Mouse (Mus musculus): ENCODE results near the gene Pcnx3. TPM values are rescaled to one million over a fixed set of nuclear protein-coding genes. Genes with fewer than 3 reads are reported as not detected.
A peak's percentile ranks its signal among the peaks of the same experiment; 100 is the strongest.

The Pcnx3 gene
- polyA plus RNA-seq, 1 experiment, result 421 TPM

GRCm38 (mm10) chr19:5637069-5638047 is 51.4 kb downstream of the Pcnx3 start, which contains the start of gene Rela:
Rela (plus strand) TSS chr19:5637483.
- peak; percentile 68 for TF ChIP-seq POLR2A (IDR thresholded peaks at IDR 0.05; ENCODE audit: control insufficient read depth, extremely low read depth, insufficient read depth, low read length, poor library complexity)
- TF ChIP-seq CTCF (IDR thresholded peaks at IDR 0.05; ENCODE audit: borderline replicate concordance, control insufficient read depth, extremely low read depth, insufficient read depth, low read length, poor library complexity), result no peak
- Histone ChIP-seq H3K4me3 (ENCODE audit: control insufficient read depth, insufficient read depth, low read length) (peak within 1 kb of the TSS; percentile 94), H3K4me1 (replicated peaks; ENCODE audit: control insufficient read depth, insufficient read depth, low read length) (peaks cover 16% of the 10 kb centered on the region), H3K36me3 (ENCODE audit: control insufficient read depth, insufficient read depth, low read length) (peaks cover 27% of the 10 kb centered on the region), H3K27me3 (ENCODE audit: control insufficient read depth, insufficient read depth, low read length) (no peaks in the 10 kb centered on the region), H3K27ac (ENCODE audit: control insufficient read depth, insufficient read depth, low read length) (peak within 1 kb of the TSS; percentile 73)
- under 1% methylated on average over 94 of the region's 109 CpGs for WGBS
- DNase-seq, result peak; percentile 89

- 7% methylated on average over 12 of the region's 12 CpGs for WGBS
- peak; percentile 24 for DNase-seq
- H3K27me3 ChIP-seq (ENCODE audit: control insufficient read depth, insufficient read depth, low read length), result no peaks in the 10 kb centered on the region
- no peak for TF ChIP-seq CTCF (IDR thresholded peaks at IDR 0.05; ENCODE audit: borderline replicate concordance, control insufficient read depth, extremely low read depth, insufficient read depth, low read length, poor library complexity)
- no peak for TF ChIP-seq POLR2A (IDR thresholded peaks at IDR 0.05; ENCODE audit: control insufficient read depth, extremely low read depth, insufficient read depth, low read length, poor library complexity)
- peak overlapping the region; percentile 73 for H3K27ac ChIP-seq (ENCODE audit: control insufficient read depth, insufficient read depth, low read length)
- peak overlapping the region; percentile 94 for H3K4me3 ChIP-seq (ENCODE audit: control insufficient read depth, insufficient read depth, low read length)
- peaks cover 19% of the 10 kb centered on the region for H3K36me3 ChIP-seq (ENCODE audit: control insufficient read depth, insufficient read depth, low read length)
- H3K4me1 ChIP-seq (replicated peaks; ENCODE audit: control insufficient read depth, insufficient read depth, low read length), result peaks cover 16% of the 10 kb centered on the region
Measured at GRCm38 (mm10) chr19:5636571-5637041, 52.1 kb downstream of the Pcnx3 start.

- DNase-seq, result no peak
- Histone ChIP-seq H3K27me3 (ENCODE audit: control insufficient read depth, insufficient read depth, low read length) (no peaks in the 10 kb centered on the region), H3K4me1 (replicated peaks; ENCODE audit: control insufficient read depth, insufficient read depth, low read length) (peaks cover 16% of the 10 kb centered on the region), H3K27ac (ENCODE audit: control insufficient read depth, insufficient read depth, low read length) (no peak overlapping the region), H3K36me3 (ENCODE audit: control insufficient read depth, insufficient read depth, low read length) (peaks cover 14% of the 10 kb centered on the region), H3K4me3 (ENCODE audit: control insufficient read depth, insufficient read depth, low read length) (no peak overlapping the region)
- 55% methylated on average over 7 of the region's 7 CpGs for WGBS
- TF ChIP-seq POLR2A (IDR thresholded peaks at IDR 0.05; ENCODE audit: control insufficient read depth, extremely low read depth, insufficient read depth, low read length, poor library complexity) (no peak), CTCF (IDR thresholded peaks at IDR 0.05; ENCODE audit: borderline replicate concordance, control insufficient read depth, extremely low read depth, insufficient read depth, low read length, poor library complexity) (no peak)
Measured at GRCm38 (mm10) chr19:5636036-5636570, 52.6 kb downstream of the Pcnx3 start.

DNA sequence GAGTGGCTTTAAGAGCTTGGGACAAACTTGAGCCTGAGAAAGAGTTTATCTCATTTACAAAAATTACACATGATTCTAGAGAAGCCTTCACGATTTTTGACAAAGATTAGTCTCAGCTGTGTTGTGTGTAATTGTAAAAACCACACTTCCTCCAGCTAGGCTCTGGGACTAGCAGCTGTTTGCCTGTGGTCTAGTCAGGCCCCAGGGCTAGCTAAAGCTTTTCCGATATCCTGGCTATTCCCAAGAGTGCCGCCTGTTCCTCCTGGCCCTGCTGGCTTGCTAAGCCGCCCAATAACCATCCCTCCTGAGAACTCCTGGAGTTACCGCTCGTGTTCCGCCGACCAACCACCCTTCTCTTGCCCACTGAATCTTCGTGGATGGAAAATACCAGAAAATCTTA is 56.6 kb downstream of the Pcnx3 start:
- 62% methylated on average over 9 of the region's 9 CpGs for WGBS
- Histone ChIP-seq H3K27me3 (ENCODE audit: control insufficient read depth, insufficient read depth, low read length) (no peaks in the 10 kb centered on the region), H3K27ac (ENCODE audit: control insufficient read depth, insufficient read depth, low read length) (no peak overlapping the region), H3K36me3 (ENCODE audit: control insufficient read depth, insufficient read depth, low read length) (no peaks in the 10 kb centered on the region), H3K4me1 (replicated peaks; ENCODE audit: control insufficient read depth, insufficient read depth, low read length) (peaks cover 6% of the 10 kb centered on the region), H3K4me3 (ENCODE audit: control insufficient read depth, insufficient read depth, low read length) (no peak overlapping the region)
- no peak for DNase-seq
- TF ChIP-seq CTCF (IDR thresholded peaks at IDR 0.05; ENCODE audit: borderline replicate concordance, control insufficient read depth, extremely low read depth, insufficient read depth, low read length, poor library complexity) (no peak), POLR2A (IDR thresholded peaks at IDR 0.05; ENCODE audit: control insufficient read depth, extremely low read depth, insufficient read depth, low read length, poor library complexity) (no peak)

DNA sequence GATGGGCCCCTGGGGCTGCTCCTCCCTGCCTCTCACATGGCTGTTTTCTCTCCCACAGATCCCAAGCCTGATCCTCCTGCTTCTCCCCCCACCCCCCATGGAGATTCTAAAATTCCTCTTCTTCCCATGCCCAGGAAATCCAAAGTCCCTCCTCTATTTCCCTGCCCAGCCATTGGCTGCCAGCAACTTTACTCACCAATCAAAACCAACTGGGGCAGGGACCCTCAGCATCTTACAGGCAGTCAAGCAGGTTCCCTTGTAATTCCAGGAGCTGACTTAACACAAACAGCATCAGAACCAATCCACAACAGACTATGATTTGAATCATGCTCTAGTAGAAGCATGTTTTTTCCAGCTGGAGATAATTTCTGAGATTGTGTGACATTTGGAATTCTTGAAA is 58.8 kb downstream of the Pcnx3 start:
- no peak overlapping the region for H3K4me3 ChIP-seq (ENCODE audit: control insufficient read depth, insufficient read depth, low read length)
- no peak for DNase-seq
- no peak for TF ChIP-seq POLR2A (IDR thresholded peaks at IDR 0.05; ENCODE audit: control insufficient read depth, extremely low read depth, insufficient read depth, low read length, poor library complexity)
- TF ChIP-seq CTCF (IDR thresholded peaks at IDR 0.05; ENCODE audit: borderline replicate concordance, control insufficient read depth, extremely low read depth, insufficient read depth, low read length, poor library complexity), result no peak
- H3K36me3 ChIP-seq (ENCODE audit: control insufficient read depth, insufficient read depth, low read length), result no peaks in the 10 kb centered on the region
- H3K27me3 ChIP-seq (ENCODE audit: control insufficient read depth, insufficient read depth, low read length), result no peaks in the 10 kb centered on the region
- H3K27ac ChIP-seq (ENCODE audit: control insufficient read depth, insufficient read depth, low read length), result no peak overlapping the region
- no peaks in the 10 kb centered on the region for H3K4me1 ChIP-seq (replicated peaks; ENCODE audit: control insufficient read depth, insufficient read depth, low read length)

DNA sequence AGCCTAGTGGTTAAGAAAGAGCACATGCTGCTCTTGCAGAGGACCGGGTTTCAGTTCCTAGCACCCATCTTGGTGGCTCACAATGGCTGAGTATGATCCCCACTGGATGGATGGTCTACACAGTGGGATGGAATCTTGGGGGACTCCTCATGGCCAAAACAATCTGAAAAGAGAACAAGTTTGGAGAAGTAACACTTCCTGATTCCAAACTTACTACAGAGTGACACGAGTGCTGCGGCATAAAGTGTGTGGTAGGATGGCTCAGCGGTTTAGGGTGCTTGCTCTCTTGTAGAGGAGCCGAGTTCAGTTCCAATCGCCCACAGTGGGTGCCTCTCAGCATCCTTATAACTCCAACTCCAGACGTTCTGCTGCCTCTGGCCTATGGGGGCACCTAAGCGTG is 63.4 kb downstream of the Pcnx3 start:
- no peaks in the 10 kb centered on the region for H3K27me3 ChIP-seq (ENCODE audit: control insufficient read depth, insufficient read depth, low read length)
- H3K27ac ChIP-seq (ENCODE audit: control insufficient read depth, insufficient read depth, low read length), result no peak overlapping the region
- H3K4me3 ChIP-seq (ENCODE audit: control insufficient read depth, insufficient read depth, low read length), result no peak overlapping the region
- H3K4me1 ChIP-seq (replicated peaks; ENCODE audit: control insufficient read depth, insufficient read depth, low read length), result no peaks in the 10 kb centered on the region
- WGBS, result 77% methylated on average over 8 of the region's 8 CpGs
- no peak for DNase-seq
- no peak for TF ChIP-seq POLR2A (IDR thresholded peaks at IDR 0.05; ENCODE audit: control insufficient read depth, extremely low read depth, insufficient read depth, low read length, poor library complexity)
- no peak for TF ChIP-seq CTCF (IDR thresholded peaks at IDR 0.05; ENCODE audit: borderline replicate concordance, control insufficient read depth, extremely low read depth, insufficient read depth, low read length, poor library complexity)
- H3K36me3 ChIP-seq (ENCODE audit: control insufficient read depth, insufficient read depth, low read length), result no peaks in the 10 kb centered on the region
